Mouse (Mus musculus) kidney, adult 11 months (tissue): Measurements from ENCODE around the gene Parp8.

Source experiments
- DNase-seq: peaks from one replicate; pipeline ENCODE4 v3.0.0; 2022

The Parp8 gene

DNA sequence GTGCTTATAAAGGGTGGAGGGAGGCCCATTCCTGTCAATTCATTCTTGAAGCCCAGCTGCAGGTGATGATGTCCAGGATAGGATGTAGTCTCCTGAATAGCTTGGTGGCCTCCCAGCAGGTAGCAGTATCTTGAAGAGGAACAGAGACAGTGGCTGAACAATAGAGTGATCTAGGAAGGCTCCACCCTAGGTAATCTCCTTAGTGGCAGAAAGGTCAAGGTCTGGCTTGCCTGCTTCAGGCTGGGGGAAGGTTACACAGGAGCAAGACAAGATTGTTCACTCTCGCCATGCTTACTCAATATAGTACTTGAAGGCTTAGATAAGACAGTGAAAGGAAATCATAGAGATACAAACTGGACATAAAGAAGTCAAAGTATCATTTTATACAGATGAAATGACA, 213.9 kb downstream of the Parp8 start:
- DNase-seq: no peak
